Mouse (Mus musculus) brain, adult 2 months (tissue): ENCODE results near the gene Zfp273.
"Not testable (repeated sequence)": the region's sequence is repeated elsewhere in the genome, so short reads cannot be mapped to it uniquely, and the experiment has no call there.

ENCODE experiments used
- DNase-seq: peaks from one replicate; pipeline ENCODE4 v3.0.0; 2011; ENCODE audit warnings: low read depth, low spot score

Gene Zfp273

DNA sequence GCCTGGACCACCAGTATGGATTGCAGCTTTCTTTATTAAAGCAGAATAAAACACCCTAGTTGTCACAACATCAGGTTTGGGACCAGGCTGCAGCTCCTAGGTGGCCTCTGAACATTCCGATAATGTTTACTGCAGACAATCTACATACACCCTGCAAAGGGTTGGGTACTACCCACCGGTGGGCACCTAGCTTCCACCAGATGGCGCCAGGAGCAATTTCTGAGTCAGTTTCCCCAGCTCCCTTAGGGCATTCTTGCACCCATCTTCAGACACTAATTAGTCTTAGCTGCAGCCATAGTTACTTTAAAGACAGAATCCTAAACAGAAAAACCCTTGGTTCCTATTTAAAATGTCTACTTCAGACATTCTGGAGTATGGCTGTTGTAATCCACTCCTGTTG, 54.4 kb downstream of the Zfp273 start:
- peak; percentile 18 for DNase-seq

DNA sequence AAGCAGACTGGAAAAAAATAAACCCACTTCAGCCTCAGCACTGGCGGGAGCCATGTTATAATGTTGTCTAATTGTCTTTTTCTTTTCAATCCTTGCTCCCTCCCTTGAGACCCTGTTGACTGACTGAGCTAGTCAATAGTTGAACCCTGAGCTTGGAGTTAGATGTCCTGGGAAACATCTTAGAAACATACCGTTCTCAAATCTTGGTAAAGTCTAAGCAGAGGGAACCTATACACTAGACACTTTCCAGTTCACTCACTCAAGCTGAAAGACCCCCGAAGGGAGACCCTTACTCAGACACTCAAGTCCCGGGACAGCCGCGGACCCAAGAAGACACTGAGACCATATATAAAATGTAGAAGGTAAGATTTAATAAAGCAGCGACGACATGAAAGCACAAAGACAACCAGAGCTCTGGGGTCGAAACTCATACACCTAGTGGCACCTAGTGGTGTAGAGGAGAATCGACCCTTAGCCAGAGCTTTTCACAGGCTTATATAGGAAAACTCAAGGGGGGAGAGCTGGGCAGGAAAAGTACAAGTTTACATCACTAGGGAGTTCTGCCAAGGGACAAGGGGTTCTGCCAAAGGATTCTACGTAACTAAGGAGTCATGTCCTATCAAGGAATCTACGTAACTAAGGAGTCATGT, 62.6 kb downstream of the Zfp273 start:
- not testable (repeated sequence) for DNase-seq
